Mouse (Mus musculus) spleen, adult 2 months (tissue): ENCODE data around the gene Iqcg. TPM values are rescaled to one million over a fixed set of nuclear protein-coding genes. Genes with fewer than 3 reads are reported as not detected.
"Not testable (repeated sequence)": the region's sequence is repeated elsewhere in the genome, so short reads cannot be mapped to it uniquely, and the experiment has no call there.

ENCODE experiments used
- DNase-seq, 2 experiments: peaks; one replicate each; pipeline versions ENCODE4 v3.0.0 to v3.0.0-alpha.2; 2012 to 2021; ENCODE audit warnings: low spot score in 2 of 2, low read depth in 1 of 2
- H3K27ac ChIP-seq: fragments of 200-500 bp; 2 replicates; pipeline ENCODE4 v1.5.1; 2012; ENCODE audit warnings: low read length, inconsistent platforms; ENCODE audit not compliant: insufficient read depth
- H3K27me3 ChIP-seq: fragments of 200-500 bp; 2 replicates; pipeline ENCODE4 v1.6.1; 2012; ENCODE audit warnings: mild to moderate bottlenecking, moderate library complexity, low read length, inconsistent platforms; ENCODE audit not compliant: control insufficient read depth, insufficient read depth
- H3K36me3 ChIP-seq: fragments of 200-500 bp; 2 replicates; pipeline ENCODE4 v1.6.1; 2012; ENCODE audit warnings: mild to moderate bottlenecking, low read length, inconsistent platforms; ENCODE audit not compliant: control insufficient read depth, insufficient read depth
- H3K4me1 ChIP-seq: fragments of 200-500 bp; 2 replicates; pipeline ENCODE4 v1.6.1; 2011; ENCODE audit warnings: inconsistent platforms; ENCODE audit not compliant: control insufficient read depth, insufficient read depth, insufficient read length
- H3K4me3 ChIP-seq: fragments of 200-500 bp; 2 replicates; pipeline ENCODE4 v1.5.1; 2011; ENCODE audit warnings: mild to moderate bottlenecking, inconsistent platforms; ENCODE audit not compliant: insufficient read depth, insufficient read length; ENCODE audit errors: extremely low read depth
- CTCF ChIP-seq: fragments of 200-500 bp; IDR thresholded peaks from 2 replicates; pipeline ENCODE4 v1.5.1; 2011; ENCODE audit warnings: mild to moderate bottlenecking, inconsistent platforms; ENCODE audit not compliant: insufficient read depth, insufficient read length, insufficient replicate concordance; ENCODE audit errors: extremely low read depth
- POLR2A ChIP-seq: fragments of 200-500 bp; IDR thresholded peaks from 2 replicates; pipeline ENCODE4 v1.6.1; 2011; ENCODE audit warnings: low read depth, low read length, inconsistent platforms
- WGBS: fragments of 180-500 bp; shearing (Covaris S2); methylation state at CpG from one replicate; pipeline ENCODE4 v1.1.7; 2018; 5-methylcytosine and 5-hydroxymethylcytosine counted together
- polyA plus RNA-seq: library from polyadenylated mRNA; depleted of rRNA; stranded (reverse); fragments of >200 nt; gene quantifications from 2 replicates; pipeline ENCODE4 v1.2.3, GENCODE M21; 2012

Gene Iqcg
- polyA plus RNA-seq, 1 experiment, result 0.05 TPM

DNA sequence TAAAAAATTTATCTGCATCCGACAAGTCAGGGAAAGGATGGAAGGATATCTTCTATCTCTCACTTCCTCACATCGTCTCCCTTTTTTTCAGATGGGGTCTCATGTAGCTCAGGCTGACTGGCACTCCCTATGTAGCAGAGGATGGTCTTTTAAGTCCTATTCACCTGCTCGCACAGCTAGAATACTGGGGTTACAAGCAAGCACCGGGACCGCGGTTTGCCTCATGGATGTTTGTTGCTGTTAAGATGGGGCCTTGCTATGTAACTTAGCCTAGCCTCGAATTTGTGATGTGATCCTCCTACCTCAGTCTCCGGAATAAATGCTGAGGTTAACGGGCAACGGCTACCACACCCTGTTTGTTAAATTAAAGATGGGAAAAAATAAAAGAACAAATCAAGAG, 363 bp downstream of the Iqcg start:
- WGBS, result 16% methylated on average over 10 of the region's 10 CpGs
- H3K36me3 ChIP-seq, result peaks cover 15% of the 10 kb centered on the region
- no peak overlapping the region for H3K4me3 ChIP-seq
- H3K4me1 ChIP-seq, result peaks cover 3% of the 10 kb centered on the region; the same call in 1 of the 2 replicates
- no peak overlapping the region for H3K27ac ChIP-seq
- no peak for DNase-seq
- H3K27me3 ChIP-seq, result no peaks in the 10 kb centered on the region
- TF ChIP-seq CTCF (no peak), POLR2A (no peak)

- not testable (repeated sequence) for H3K4me3 ChIP-seq, H3K27me3 ChIP-seq, H3K4me1 ChIP-seq, H3K27ac ChIP-seq, DNase-seq
- peaks cover 15% of the 10 kb centered on the region for H3K36me3 ChIP-seq
- WGBS, result 75% methylated on average over 2 of the region's 2 CpGs
Measured at GRCm38 (mm10) chr16:33054927-33055326, 1.1 kb downstream of the Iqcg start.

DNA sequence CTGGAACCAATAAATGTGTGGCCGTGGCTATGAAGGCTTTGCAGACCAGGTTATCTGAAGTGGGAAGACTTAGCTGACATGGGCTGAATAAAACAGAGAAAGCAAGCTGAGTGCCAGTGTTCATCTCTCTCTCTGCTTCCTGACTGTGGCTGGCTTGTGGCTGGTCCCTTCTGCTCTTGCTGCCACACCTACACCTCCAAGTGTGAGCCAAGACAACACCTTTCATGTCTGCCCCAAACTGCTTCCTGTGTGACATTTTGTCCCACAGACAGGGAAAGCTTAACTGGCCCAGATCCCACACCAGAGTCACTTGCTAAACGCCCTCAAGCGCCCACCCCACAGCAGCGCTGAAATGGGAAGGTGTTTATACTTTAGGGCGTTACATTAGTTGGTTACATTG, 2.9 kb downstream of the Iqcg start:
- no peaks in the 10 kb centered on the region for H3K27me3 ChIP-seq
- WGBS, result 57% methylated on average over 5 of the region's 5 CpGs
- no peak overlapping the region for H3K4me3 ChIP-seq
- no peak for DNase-seq
- no peak overlapping the region for H3K27ac ChIP-seq
- peaks cover 3% of the 10 kb centered on the region; the same call in 1 of the 2 replicates for H3K36me3 ChIP-seq
- TF ChIP-seq CTCF, result no peak
- no peak for TF ChIP-seq POLR2A
- H3K4me1 ChIP-seq, result peaks cover 3% of the 10 kb centered on the region; the same call in 1 of the 2 replicates

GRCm38 (mm10) chr16:33049809-33050208, 6.2 kb downstream of the Iqcg start:
- TF ChIP-seq CTCF, result no peak
- no peak for TF ChIP-seq POLR2A
- no peak overlapping the region for H3K27ac ChIP-seq
- H3K4me1 ChIP-seq, result no peaks in the 10 kb centered on the region
- no peaks in the 10 kb centered on the region for H3K27me3 ChIP-seq
- no peak overlapping the region for H3K4me3 ChIP-seq
- no peak for DNase-seq
- 82% methylated on average over 16 of the region's 16 CpGs for WGBS
- no peaks in the 10 kb centered on the region for H3K36me3 ChIP-seq

GRCm38 (mm10) chr16:33048686-33049085, 7.3 kb downstream of the Iqcg start:
- 81% methylated on average over 2 of the region's 2 CpGs for WGBS
- H3K27ac ChIP-seq, result no peak overlapping the region
- H3K27me3 ChIP-seq, result no peaks in the 10 kb centered on the region
- H3K4me1 ChIP-seq, result no peaks in the 10 kb centered on the region
- DNase-seq, result no peak
- H3K36me3 ChIP-seq, result no peaks in the 10 kb centered on the region
- TF ChIP-seq POLR2A, result no peak
- H3K4me3 ChIP-seq, result no peak overlapping the region

GRCm38 (mm10) chr16:33048004-33048403, 8.0 kb downstream of the Iqcg start:
- Histone ChIP-seq H3K27ac (no peak overlapping the region), H3K4me1 (no peaks in the 10 kb centered on the region; the same call in 1 of the 2 replicates), H3K27me3 (no peaks in the 10 kb centered on the region), H3K36me3 (no peaks in the 10 kb centered on the region), H3K4me3 (no peak overlapping the region)
- TF ChIP-seq POLR2A (no peak), CTCF (no peak)
- DNase-seq, result no peak
- 88% methylated on average over 1 of the region's 1 CpGs for WGBS

GRCm38 (mm10) chr16:33043268-33043667, 12.8 kb downstream of the Iqcg start:
- Histone ChIP-seq H3K27ac (no peak overlapping the region), H3K4me3 (no peak overlapping the region), H3K4me1 (no peaks in the 10 kb centered on the region; the same call in 1 of the 2 replicates), H3K27me3 (no peaks in the 10 kb centered on the region), H3K36me3 (no peaks in the 10 kb centered on the region)
- 23% methylated on average over 2 of the region's 2 CpGs for WGBS
- TF ChIP-seq POLR2A, result no peak
- TF ChIP-seq CTCF, result no peak
- no peak for DNase-seq

- 100% methylated on average over 1 of the region's 1 CpGs for WGBS
- Histone ChIP-seq H3K27me3 (no peaks in the 10 kb centered on the region), H3K4me1 (no peaks in the 10 kb centered on the region; the same call in 1 of the 2 replicates), H3K4me3 (no peak overlapping the region), H3K27ac (no peak overlapping the region), H3K36me3 (no peaks in the 10 kb centered on the region)
- no peak for TF ChIP-seq POLR2A
- TF ChIP-seq CTCF, result no peak
- no peak for DNase-seq
Measured at GRCm38 (mm10) chr16:33042682-33043081, 13.3 kb downstream of the Iqcg start.
